Mouse (Mus musculus) brain, embryonic 14.5 days (tissue): Measurements from ENCODE around the gene Drc3. TPM values are rescaled to one million over a fixed set of nuclear protein-coding genes. Genes with fewer than 3 reads are reported as not detected.
A peak's percentile ranks its signal among the peaks of the same experiment; 100 is the strongest.

Experiments used
- DNase-seq: peaks from one replicate; pipeline ENCODE4 v3.0.0-alpha.2; 2011; ENCODE audit warnings: low read depth
- CTCF ChIP-seq: fragments of 200-500 bp; IDR thresholded peaks from 2 replicates; pipeline ENCODE4 v1.5.1; 2012; ENCODE audit warnings: inconsistent platforms, mild to moderate bottlenecking, moderate library complexity, borderline replicate concordance; ENCODE audit not compliant: insufficient read depth, insufficient read length; ENCODE audit errors: extremely low read depth
- POLR2A ChIP-seq: fragments of 200-500 bp; IDR thresholded peaks from 2 replicates; pipeline ENCODE4 v1.6.1; 2012; ENCODE audit warnings: mild to moderate bottlenecking, inconsistent platforms, borderline replicate concordance; ENCODE audit not compliant: poor library complexity, insufficient read depth, insufficient read length, severe bottlenecking; ENCODE audit errors: extremely low read depth
- polyA plus RNA-seq: library from polyadenylated mRNA; depleted of rRNA; stranded (reverse); fragments of >200 nt; gene quantifications from 2 replicates; pipeline ENCODE4 v1.2.3, GENCODE M21; 2012; rRNA removed

Gene Drc3
- polyA plus RNA-seq = 6.0 and 7.1 TPM in 2 replicates

- no peak for TF ChIP-seq CTCF
- peak; percentile 35; the same call in 1 of the 2 replicates for TF ChIP-seq POLR2A
- DNase-seq = peak; percentile 100
Measured at GRCm38 (mm10) chr11:60352559-60353411, at the start of gene Drc3, which contains the start of gene Tom1l2. Gene Drc3 (plus strand): TSS chr11:60353329. Gene Tom1l2 (minus strand): TSS chr11:60352905.

DNA sequence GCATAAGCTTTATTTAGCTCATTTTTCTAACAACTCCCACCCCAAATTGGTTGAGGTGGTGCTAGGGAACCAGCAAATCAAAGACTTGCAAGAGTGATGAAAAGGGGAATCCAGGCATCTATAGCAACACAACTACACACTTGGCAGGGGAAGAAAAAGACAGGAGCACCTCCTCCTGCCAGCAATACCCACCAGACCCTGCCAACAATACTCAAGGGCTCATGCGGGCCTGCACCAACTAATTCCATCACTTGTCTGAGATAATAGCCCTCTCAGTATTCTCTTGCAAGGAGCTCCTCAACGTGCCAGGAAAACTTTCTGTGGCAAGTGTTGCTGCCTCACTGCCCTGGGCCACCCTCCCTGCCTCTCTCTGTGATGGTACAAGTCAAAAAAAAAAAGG lies 49.6 kb upstream of the Drc3 start:
- TF ChIP-seq CTCF = no peak
- TF ChIP-seq POLR2A = no peak
- peak; percentile 94 for DNase-seq

GRCm38 (mm10) chr11:60305611-60306010 lies 47.5 kb upstream of the Drc3 start:
- DNase-seq = peak; percentile 61
- TF ChIP-seq CTCF = no peak
- TF ChIP-seq POLR2A = no peak

- TF ChIP-seq POLR2A (no peak), CTCF (peak; percentile 65; the same call in 1 of the 2 replicates)
- DNase-seq = peak; percentile 55
Measured at GRCm38 (mm10) chr11:60306834-60307233, 46.3 kb upstream of the Drc3 start.

DNA sequence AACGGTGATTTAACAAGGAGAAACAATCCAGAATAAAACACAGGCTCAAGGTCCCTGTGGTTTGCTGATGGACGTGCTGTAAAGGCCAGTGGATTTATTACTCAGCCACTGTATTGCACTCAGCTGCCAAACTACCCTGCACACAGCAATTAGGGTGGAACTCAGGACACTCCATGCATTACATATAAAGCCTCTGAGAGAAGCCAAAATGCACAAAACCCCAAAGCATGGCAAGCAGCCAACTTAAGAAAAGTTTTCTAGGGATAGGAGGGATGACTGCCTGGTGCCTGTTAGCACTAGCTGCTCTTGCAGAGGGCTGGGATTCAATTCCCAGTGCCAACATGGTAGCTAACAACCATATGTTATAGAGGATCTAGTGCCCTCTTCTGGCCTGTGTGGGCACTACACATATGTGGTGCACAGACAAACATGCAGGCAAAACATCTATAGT lies 45.7 kb upstream of the Drc3 start:
- TF ChIP-seq CTCF = peak; percentile 38; the same call in 1 of the 2 replicates
- TF ChIP-seq POLR2A = no peak

GRCm38 (mm10) chr11:60308061-60308460 lies 45.1 kb upstream of the Drc3 start:
- no peak for DNase-seq

More for the DNA sequence above, 45.7 kb upstream of the Drc3 start:
- DNase-seq = peak; percentile 85

DNA sequence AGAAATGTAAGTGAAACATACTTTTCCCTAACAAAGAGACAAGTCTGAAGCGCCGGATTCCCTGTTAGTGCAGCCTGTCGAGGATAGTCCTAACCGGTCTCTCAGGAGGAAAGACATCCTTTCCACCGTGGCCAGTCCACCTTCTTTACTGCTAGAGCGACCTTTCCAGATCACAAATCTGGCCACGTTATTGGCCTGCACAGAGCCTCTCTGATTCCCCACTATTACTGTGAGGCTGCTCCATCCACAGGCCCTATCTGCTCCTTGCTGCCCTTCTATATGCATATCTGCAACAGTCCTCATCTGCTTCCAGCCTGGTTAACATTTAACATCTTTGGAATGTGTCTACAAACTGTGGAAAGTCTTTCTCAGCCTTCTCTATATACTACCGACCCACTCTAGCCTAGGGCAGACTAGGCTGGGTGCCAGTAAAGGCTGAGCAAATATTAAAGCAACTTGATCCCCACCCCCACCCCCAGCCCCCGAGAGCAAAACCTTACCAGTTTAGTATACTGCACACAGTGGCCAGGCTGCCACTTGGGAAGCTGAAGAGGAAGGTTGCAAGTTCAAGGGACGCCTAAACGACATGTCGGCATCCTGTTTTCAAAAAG lies 44.5 kb upstream of the Drc3 start:
- no peak for TF ChIP-seq POLR2A
- TF ChIP-seq CTCF = no peak
- DNase-seq = no peak

More at GRCm38 (mm10) chr11:60308061-60308460, 45.1 kb upstream of the Drc3 start:
- TF ChIP-seq POLR2A (no peak), CTCF (no peak)

DNA sequence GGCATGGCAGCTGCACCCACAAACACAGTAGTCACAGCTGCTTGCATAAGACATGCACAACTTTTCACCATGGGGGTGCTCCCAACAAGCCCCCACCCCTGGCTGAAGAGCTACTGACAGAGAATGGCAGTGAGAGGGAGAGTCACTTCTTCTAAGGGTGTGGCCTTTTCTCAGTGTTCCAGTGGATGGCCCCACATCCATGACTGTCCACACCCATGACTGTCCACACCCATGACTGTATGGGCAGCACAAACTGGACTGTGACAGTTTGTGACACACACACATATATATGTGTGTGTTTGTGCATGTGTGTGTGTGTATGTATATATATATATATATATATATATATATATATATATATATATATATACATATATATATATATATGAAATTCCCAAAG lies 43.3 kb upstream of the Drc3 start:
- no peak for TF ChIP-seq CTCF
- no peak for TF ChIP-seq POLR2A
- DNase-seq = no peak

GRCm38 (mm10) chr11:60311025-60311854 lies 41.9 kb upstream of the Drc3 start:
- peak; percentile 97 for DNase-seq
- TF ChIP-seq POLR2A = no peak
- 0 out of 2 replicates have a peak, but pooled peaks have one; percentile 5 for TF ChIP-seq CTCF

- peak; percentile 73 for DNase-seq
- no peak for TF ChIP-seq POLR2A
- TF ChIP-seq CTCF = no peak
Measured at GRCm38 (mm10) chr11:60316250-60316649, 36.9 kb upstream of the Drc3 start.

DNA sequence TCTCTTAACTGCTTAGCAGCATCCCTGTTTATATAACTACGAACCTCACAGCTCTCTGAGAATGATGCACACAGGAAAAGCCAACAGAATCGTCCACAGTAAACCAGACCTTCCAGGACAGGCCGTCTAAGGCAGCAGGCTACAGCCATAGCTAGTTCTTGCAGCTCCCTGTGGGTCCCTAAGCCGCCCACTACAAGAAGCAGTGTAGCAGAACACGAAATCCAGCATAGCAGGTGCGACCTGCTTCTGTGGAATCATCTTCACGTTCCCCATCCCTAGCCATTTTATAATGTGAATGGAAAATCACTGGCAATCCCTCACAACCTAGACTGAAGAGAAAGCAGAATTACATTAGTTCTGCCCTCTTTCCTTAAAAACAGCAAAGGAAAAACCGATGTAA lies 36.2 kb upstream of the Drc3 start:
- DNase-seq = no peak
- TF ChIP-seq CTCF (no peak), POLR2A (no peak)

GRCm38 (mm10) chr11:60317376-60318102 lies 35.6 kb upstream of the Drc3 start:
- TF ChIP-seq POLR2A (no peak), CTCF (no peak)
- DNase-seq = no peak

DNA sequence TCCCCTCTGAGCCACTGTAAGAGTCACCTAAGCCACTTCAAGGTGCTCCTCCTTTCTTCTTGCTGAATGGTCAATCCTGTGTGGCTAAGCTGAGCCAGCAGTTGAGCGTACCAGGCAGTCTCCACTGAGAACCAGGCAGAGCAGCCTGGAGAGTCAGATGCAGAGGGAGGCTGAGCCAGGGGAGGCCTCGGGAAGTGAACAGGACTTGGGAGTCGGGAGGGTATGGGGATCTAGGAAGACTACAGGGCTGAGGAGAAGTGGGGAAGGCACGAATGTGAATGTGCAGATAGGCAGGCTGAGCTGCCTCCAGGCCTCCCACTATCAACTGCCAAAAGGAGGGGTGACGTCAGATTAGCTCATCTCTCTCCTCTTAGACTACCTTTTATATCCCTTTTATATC lies 34.4 kb upstream of the Drc3 start:
- no peak for TF ChIP-seq POLR2A
- TF ChIP-seq CTCF = no peak
- DNase-seq = peak; percentile 64
